Mouse (Mus musculus) ES-E14 (cell line): ENCODE results near the gene Nectin1. TPM values are rescaled to one million over a fixed set of nuclear protein-coding genes. Genes with fewer than 3 reads are reported as not detected.

Experiments used
- DNase-seq: peaks from one replicate; pipeline ENCODE4 v3.0.0-alpha.2; 2013; ENCODE audit warnings: low read depth, low spot score
- H3K27ac ChIP-seq: 2 replicates; pipeline ENCODE4 v1.5.1; 2012; ENCODE audit warnings: low read depth, mild to moderate bottlenecking, low read length, moderate library complexity, mixed read lengths; ENCODE audit not compliant: poor library complexity, insufficient read depth, severe bottlenecking
- H3K36me3 ChIP-seq: 2 replicates; pipeline ENCODE4 v1.6.1; 2012; ENCODE audit warnings: mild to moderate bottlenecking, low read length, moderate library complexity, mixed read lengths; ENCODE audit not compliant: control insufficient read depth, poor library complexity, insufficient read depth, severe bottlenecking
- H3K4me1 ChIP-seq, 2 experiments: fragments of 150-350 bp in 1 of 2; sonication (generic) in 1 of 2; 2 replicates each; pipeline ENCODE4 v1.6.1; 2012; ENCODE audit warnings: low read length in 2 of 2, mild to moderate bottlenecking in 1 of 2, mixed read lengths in 1 of 2; ENCODE audit not compliant: control insufficient read depth in 2 of 2, insufficient read depth in 2 of 2, poor library complexity in 1 of 2
- H3K4me3 ChIP-seq, 2 experiments: fragments of 150-350 bp in 1 of 2; sonication (generic) in 1 of 2; 2 replicates each; pipeline ENCODE4 v1.5.1; 2012; ENCODE audit warnings: low read length in 2 of 2, low read depth in 1 of 2, mild to moderate bottlenecking in 1 of 2, mixed read lengths in 1 of 2; ENCODE audit not compliant: insufficient read depth in 1 of 2, poor library complexity in 1 of 2, severe bottlenecking in 1 of 2
- H3K9ac ChIP-seq: 2 replicates; pipeline ENCODE4 v1.6.1; 2012; ENCODE audit warnings: low read depth, mild to moderate bottlenecking, low read length, mixed read lengths; ENCODE audit not compliant: poor library complexity, insufficient read depth, severe bottlenecking
- H3K9me3 ChIP-seq: fragments of 150-350 bp; sonication (generic); 2 replicates; pipeline ENCODE4 v1.6.1; 2012; ENCODE audit warnings: low read depth, mild to moderate bottlenecking, low read length; ENCODE audit not compliant: control insufficient read depth, insufficient read depth
- CHD2 ChIP-seq: IDR thresholded peaks from 2 replicates; pipeline ENCODE4 v1.6.1; 2014; ENCODE audit warnings: mild to moderate bottlenecking, low read depth, low read length, inconsistent platforms
- HCFC1 ChIP-seq: IDR thresholded peaks from 2 replicates; pipeline ENCODE4 v1.6.1; 2012; ENCODE audit warnings: low read length, inconsistent platforms, borderline replicate concordance; ENCODE audit not compliant: insufficient read depth
- MAFK ChIP-seq: IDR thresholded peaks from 2 replicates; pipeline ENCODE4 v1.6.1; 2014; ENCODE audit warnings: mild to moderate bottlenecking, low read depth, low read length, inconsistent platforms; ENCODE audit not compliant: insufficient read depth
- ZC3H11A ChIP-seq: IDR thresholded peaks from 2 replicates; pipeline ENCODE4 v1.6.1; 2012; ENCODE audit warnings: low read depth, mild to moderate bottlenecking, inconsistent platforms, low read length, borderline replicate concordance
- ZNF384 ChIP-seq: IDR thresholded peaks from 2 replicates; pipeline ENCODE4 v1.6.1; 2012; ENCODE audit warnings: low read depth, low read length, inconsistent platforms
- in situ Hi-C, 2 experiments: fragments of 600-800 bp; cut with MboI; formaldehyde crosslinking; loops; one replicate each; pipeline ENCODE4 v1.15.1; 2025; ENCODE audit warnings: low sequenced_read_pairs in 2 of 2, inconsistent platforms in 1 of 2; ENCODE audit not compliant: unreplicated experiment in 2 of 2
- total RNA-seq: library from RNA; depleted of rRNA; stranded (reverse); fragments of 300-350 nt; gene quantifications from 2 replicates; pipeline ENCODE4 v1.2.3, GENCODE M21; 2012

Gene Nectin1
- total RNA-seq, 1 experiment: 12.9 TPM

DNA sequence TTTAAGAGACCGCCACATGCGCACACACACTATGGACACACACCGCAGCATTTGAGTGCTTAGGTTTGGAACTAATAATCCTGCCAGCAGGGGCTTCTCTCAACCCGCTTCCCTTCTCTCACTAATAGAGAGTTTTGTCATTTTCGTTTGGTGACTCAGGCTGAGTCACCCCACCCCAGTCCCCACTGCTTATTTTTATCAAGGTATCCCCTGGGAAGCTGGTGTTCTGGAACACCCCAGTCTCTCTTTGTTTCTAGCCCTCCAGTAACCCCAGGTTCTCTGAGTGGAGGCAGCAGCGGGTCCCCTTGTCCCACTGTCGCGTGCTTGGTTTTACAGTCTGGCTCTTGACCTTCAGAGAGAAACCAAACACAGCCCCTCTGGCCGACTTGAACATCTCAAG lies 48.9 kb downstream of the Nectin1 start:
- in situ Hi-C loops: no loop called here
- no peak overlapping the region for H3K4me3 ChIP-seq
- H3K9me3 ChIP-seq: no peaks in the 10 kb centered on the region
- no peak overlapping the region for H3K9ac ChIP-seq
- H3K27ac ChIP-seq: no peak overlapping the region
- H3K36me3 ChIP-seq: peaks cover 24% of the 10 kb centered on the region
- TF ChIP-seq CHD2: no peak
- TF ChIP-seq HCFC1: no peak
- TF ChIP-seq MAFK: no peak
- no peak for TF ChIP-seq ZNF384
- TF ChIP-seq ZC3H11A: no peak
- peaks cover 0 to 11% of the 10 kb centered on the region in 2 experiments; a peak in 3 of 4 replicates for H3K4me1 ChIP-seq
- DNase-seq: no peak

DNA sequence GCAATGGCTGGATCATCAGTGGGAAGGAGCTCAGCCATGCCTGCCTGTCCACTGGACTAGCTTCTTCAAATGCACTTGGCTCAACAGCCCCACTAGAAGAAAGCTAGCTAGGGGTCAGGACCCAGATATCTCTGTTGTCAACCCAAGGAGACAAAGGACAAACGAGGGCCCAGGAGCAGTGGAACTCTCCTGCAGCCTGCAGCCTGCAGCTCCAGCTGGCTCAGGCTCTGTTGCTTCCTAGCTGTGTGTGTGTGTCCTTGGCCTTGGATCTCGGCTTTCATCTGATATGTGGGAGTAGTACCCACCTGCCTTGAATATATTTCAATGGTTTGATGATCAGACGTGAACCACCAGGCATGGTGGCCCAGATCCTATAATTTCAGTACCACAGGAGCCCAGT lies 49.6 kb downstream of the Nectin1 start:
- Histone ChIP-seq H3K36me3 (peaks cover 24% of the 10 kb centered on the region), H3K4me3 (no peak overlapping the region), H3K9ac (no peak overlapping the region), H3K9me3 (no peaks in the 10 kb centered on the region), H3K27ac (no peak overlapping the region), H3K4me1 (peaks cover 0 to 9% of the 10 kb centered on the region in 2 experiments; a peak in 2 of 4 replicates)
- no peak for DNase-seq
- no peak for TF ChIP-seq HCFC1
- TF ChIP-seq MAFK: no peak
- no peak for TF ChIP-seq CHD2
- TF ChIP-seq ZNF384: no peak
- no peak for TF ChIP-seq ZC3H11A
- in situ Hi-C loops: no loop called here

DNA sequence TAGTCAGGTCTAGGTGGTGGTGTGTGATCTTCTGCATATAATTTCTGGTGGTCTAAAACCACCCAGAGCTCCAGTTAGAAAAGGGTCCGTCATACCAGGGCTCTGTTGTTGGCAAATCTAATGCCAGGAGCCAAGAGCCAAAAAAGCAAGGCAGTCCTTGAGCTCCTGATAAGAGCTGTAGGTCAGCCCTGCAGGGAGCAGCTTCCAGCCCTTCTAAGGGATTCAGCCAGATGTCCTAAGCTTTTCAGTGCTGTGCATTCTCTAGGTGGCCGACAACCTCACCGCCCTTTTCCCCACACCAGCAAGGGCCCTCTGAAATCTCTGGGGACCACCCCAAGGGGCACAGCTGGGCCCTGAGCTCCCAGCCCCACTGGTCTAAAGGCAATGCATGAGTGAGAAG lies 52.2 kb downstream of the Nectin1 start:
- Histone ChIP-seq H3K36me3 (peaks cover 21% of the 10 kb centered on the region), H3K9ac (no peak overlapping the region), H3K27ac (no peak overlapping the region), H3K4me3 (no peak overlapping the region), H3K9me3 (no peaks in the 10 kb centered on the region), H3K4me1 (peaks cover 0 to 8% of the 10 kb centered on the region in 2 experiments; a peak in 2 of 4 replicates)
- no peak for DNase-seq
- TF ChIP-seq ZNF384: no peak
- TF ChIP-seq CHD2: no peak
- no peak for TF ChIP-seq MAFK
- TF ChIP-seq ZC3H11A: no peak
- TF ChIP-seq HCFC1: no peak
- in situ Hi-C loops: no loop called here

GRCm38 (mm10) chr9:43796841-43797740 lies 53.3 kb downstream of the Nectin1 start:
- peak overlapping the region in 1 of 2 experiments; percentile 9; a peak in 1 of 4 replicates for H3K4me3 ChIP-seq
- peaks cover 15% of the 10 kb centered on the region for H3K36me3 ChIP-seq
- TF ChIP-seq CHD2: no peak
- no peak for TF ChIP-seq MAFK
- TF ChIP-seq ZC3H11A: no peak
- peak; percentile 90 for TF ChIP-seq HCFC1
- peaks cover 0 to 7% of the 10 kb centered on the region in 2 experiments; a peak in 2 of 4 replicates for H3K4me1 ChIP-seq
- peak overlapping the region; percentile 11; the same call in 1 of the 2 replicates for H3K27ac ChIP-seq
- peak; percentile 27 for DNase-seq
- no peak overlapping the region; the same call in 1 of the 2 replicates for H3K9ac ChIP-seq
- H3K9me3 ChIP-seq: no peaks in the 10 kb centered on the region
- in situ Hi-C loops: no loop called here
